Mouse (Mus musculus): ENCODE data around the gene Prr15l. TPM values are rescaled to one million over a fixed set of nuclear protein-coding genes. Genes with fewer than 3 reads are reported as not detected.

Gene Prr15l
- polyA plus RNA-seq (2014; fragmentation: Illumina TruSeq; extraction: RNeasy Lipid Tissue Mini Kit (QIAGEN cat#74804); ENCODE audit: low read depth, low replicate concordance), result 1.5 TPM

DNA sequence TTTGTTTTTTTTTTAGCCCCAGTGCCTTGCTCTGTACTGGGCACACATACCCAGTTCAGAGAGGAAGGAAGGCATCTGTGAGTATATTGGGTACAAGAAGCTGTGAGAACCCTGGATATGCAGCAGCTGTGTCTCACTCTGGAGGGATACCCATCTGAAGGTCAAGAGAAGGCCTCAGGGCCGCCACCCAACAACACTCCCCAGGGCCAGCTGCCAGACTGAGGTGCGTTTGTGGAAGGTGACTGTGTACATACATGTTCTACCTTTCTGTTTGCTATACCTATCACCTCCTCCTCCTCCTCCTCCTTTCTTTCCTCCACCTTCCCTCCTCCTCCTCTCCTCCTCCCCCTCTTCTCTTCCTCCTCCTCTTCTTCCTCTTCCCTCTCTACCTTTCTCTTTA, at the start of gene Prr15l:
Gene Prr15l, plus strand, starts transcription at position 17 of the 400 bp plus-strand sequence.

DNA sequence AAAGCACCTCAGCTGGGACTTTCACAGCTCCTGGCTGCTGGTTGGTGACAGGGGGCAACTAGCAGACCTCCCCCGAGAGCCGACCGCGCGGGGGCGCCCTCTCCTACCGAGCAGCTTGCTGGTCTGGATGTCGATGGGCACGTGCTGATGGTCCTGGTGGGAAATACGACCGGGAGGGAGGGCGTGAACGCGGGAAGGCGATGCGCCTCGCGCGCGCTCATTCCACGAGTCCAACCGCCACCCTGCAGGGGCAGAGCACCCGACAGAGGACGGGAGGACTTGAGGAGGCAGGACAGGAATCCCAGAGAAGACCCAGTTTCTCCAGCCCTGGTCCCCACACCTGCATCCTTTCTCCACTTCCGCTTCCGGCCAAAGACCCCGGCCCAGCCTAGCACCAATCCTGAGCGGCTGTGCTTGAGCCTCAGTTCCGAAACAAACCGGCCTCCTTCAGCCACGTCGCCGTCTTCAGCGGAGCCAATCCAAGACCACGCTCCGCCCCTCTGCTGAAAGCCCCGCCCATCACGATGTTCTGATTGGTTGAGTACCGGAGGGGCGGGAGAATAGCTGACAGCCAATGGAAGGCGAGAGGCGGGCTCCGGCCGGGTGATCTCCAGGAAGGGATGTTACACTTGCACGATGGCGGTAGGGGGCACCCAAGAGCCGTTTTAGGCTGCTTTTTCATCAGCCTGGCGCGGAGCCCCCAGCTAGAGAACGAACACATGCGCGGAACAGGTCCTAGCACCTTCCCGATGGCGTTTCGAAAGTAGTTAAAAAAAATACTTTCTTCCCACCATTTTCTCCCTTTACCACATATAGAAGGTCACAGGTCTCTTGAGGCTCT, 11.6 kb upstream of the Prr15l start, which contains the start of gene Cdk5rap3:
Gene Cdk5rap3, minus strand, starts transcription at position 453 of the 841 bp plus-strand sequence.

DNA sequence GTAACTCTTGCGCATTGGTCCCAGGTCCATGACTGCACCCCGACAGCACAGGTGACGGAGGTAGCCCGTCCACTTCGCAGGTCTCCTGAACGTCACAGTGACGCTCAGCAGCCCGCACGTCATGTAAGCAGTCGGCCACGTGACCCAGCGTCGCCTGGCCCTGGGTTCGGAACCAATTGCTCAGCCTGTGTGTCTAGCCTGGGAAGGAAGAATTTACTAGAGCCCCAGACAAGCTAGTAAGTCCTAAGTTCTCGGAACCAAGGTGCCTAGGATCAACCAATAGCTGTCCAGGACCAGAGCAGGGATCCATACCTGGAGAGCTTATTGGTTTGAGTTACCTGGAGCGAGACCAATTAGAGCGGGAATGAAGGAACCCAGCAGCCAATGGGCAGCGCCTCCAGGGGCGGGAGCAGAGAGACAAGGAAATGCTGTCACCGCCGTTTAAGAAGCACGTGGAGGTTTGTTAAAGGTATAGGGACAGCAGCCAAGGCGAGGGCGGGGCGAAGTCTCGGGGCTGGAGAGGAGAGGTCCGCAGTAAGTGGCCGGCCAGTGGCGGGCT, 15.9 kb downstream of the Prr15l start, which contains the start of gene Pnpo:
Gene Pnpo, minus strand, starts transcription at position 241 of the 559 bp plus-strand sequence.

DNA sequence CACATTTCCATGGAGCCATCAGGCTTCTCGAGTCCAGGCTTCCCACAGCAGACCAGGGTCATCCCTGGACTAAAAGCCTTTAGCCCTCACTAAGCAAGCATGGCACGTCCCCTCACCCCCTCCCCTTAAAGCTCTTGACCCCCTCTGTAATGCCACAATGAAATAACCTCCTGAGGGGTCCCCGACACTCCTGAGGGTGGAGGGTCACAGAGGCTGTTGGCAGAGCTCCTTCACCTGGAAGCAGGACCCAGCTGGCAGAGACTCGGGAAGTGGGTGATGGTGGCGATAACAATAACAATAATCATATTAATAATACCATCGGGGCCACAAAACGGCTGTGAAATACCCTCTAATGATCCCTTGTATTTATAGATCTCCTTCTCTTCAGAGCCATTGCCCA, 55.0 kb downstream of the Prr15l start, which contains the start of gene Sp2:
Gene Sp2, minus strand, starts transcription at position 101 of the 400 bp plus-strand sequence.

Other genes with a start within 250 kb of the Prr15l start
- gene Snx11, start 150.5 kb upstream of the Prr15l start, polyA plus RNA-seq (2014; fragmentation: Illumina TruSeq; extraction: RNeasy Lipid Tissue Mini Kit (QIAGEN cat#74804); ENCODE audit: low read depth, low replicate concordance), result 16.5 TPM
- 35.7 TPM for gene Cbx1, start 139.0 kb upstream of the Prr15l start, polyA plus RNA-seq (2014; fragmentation: Illumina TruSeq; extraction: RNeasy Lipid Tissue Mini Kit (QIAGEN cat#74804); ENCODE audit: low read depth, low replicate concordance)
- 353 TPM for gene Nfe2l1, start 98.1 kb upstream of the Prr15l start, polyA plus RNA-seq (2014; fragmentation: Illumina TruSeq; extraction: RNeasy Lipid Tissue Mini Kit (QIAGEN cat#74804); ENCODE audit: low read depth, low replicate concordance)
- gene Copz2, start 78.2 kb upstream of the Prr15l start, polyA plus RNA-seq (2014; fragmentation: Illumina TruSeq; extraction: RNeasy Lipid Tissue Mini Kit (QIAGEN cat#74804); ENCODE audit: low read depth, low replicate concordance), result 60.7 TPM
- gene Cdk5rap3, start 11.6 kb upstream of the Prr15l start, polyA plus RNA-seq (2014; fragmentation: Illumina TruSeq; extraction: RNeasy Lipid Tissue Mini Kit (QIAGEN cat#74804); ENCODE audit: low read depth, low replicate concordance), result 26.2 TPM
- 23.2 TPM for gene Pnpo, start 15.9 kb downstream of the Prr15l start, polyA plus RNA-seq (2014; fragmentation: Illumina TruSeq; extraction: RNeasy Lipid Tissue Mini Kit (QIAGEN cat#74804); ENCODE audit: low read depth, low replicate concordance)
- gene Sp2, start 54.9 kb downstream of the Prr15l start, polyA plus RNA-seq (2014; fragmentation: Illumina TruSeq; extraction: RNeasy Lipid Tissue Mini Kit (QIAGEN cat#74804); ENCODE audit: low read depth, low replicate concordance), result 10.9 TPM
- gene Sp6, start 85.3 kb downstream of the Prr15l start, polyA plus RNA-seq (2014; fragmentation: Illumina TruSeq; extraction: RNeasy Lipid Tissue Mini Kit (QIAGEN cat#74804); ENCODE audit: low read depth, low replicate concordance), result 0.37 TPM
- gene Scrn2, start 101.8 kb downstream of the Prr15l start, polyA plus RNA-seq (2014; fragmentation: Illumina TruSeq; extraction: RNeasy Lipid Tissue Mini Kit (QIAGEN cat#74804); ENCODE audit: low read depth, low replicate concordance), result 15.2 TPM
- gene Lrrc46, start 113.3 kb downstream of the Prr15l start, polyA plus RNA-seq (2014; fragmentation: Illumina TruSeq; extraction: RNeasy Lipid Tissue Mini Kit (QIAGEN cat#74804); ENCODE audit: low read depth, low replicate concordance), result 0.34 TPM
- 65.6 TPM for gene Mrpl10, start 113.5 kb downstream of the Prr15l start, polyA plus RNA-seq (2014; fragmentation: Illumina TruSeq; extraction: RNeasy Lipid Tissue Mini Kit (QIAGEN cat#74804); ENCODE audit: low read depth, low replicate concordance)
- gene Osbpl7, start 122.5 kb downstream of the Prr15l start, polyA plus RNA-seq (2014; fragmentation: Illumina TruSeq; extraction: RNeasy Lipid Tissue Mini Kit (QIAGEN cat#74804); ENCODE audit: low read depth, low replicate concordance), result 3.7 TPM
- gene Tbx21, start 187.2 kb downstream of the Prr15l start, polyA plus RNA-seq (2014; fragmentation: Illumina TruSeq; extraction: RNeasy Lipid Tissue Mini Kit (QIAGEN cat#74804); ENCODE audit: low read depth, low replicate concordance), result not detected
- gene Tbkbp1, start 223.4 kb downstream of the Prr15l start, polyA plus RNA-seq (2014; fragmentation: Illumina TruSeq; extraction: RNeasy Lipid Tissue Mini Kit (QIAGEN cat#74804); ENCODE audit: low read depth, low replicate concordance), result 10.6 TPM